Mouse (Mus musculus): ENCODE measurements around the gene Inmt. TPM values are rescaled to one million over a fixed set of nuclear protein-coding genes. Genes with fewer than 3 reads are reported as not detected.

Inmt gene
- polyA plus RNA-seq, 1 experiment = not detected

DNA sequence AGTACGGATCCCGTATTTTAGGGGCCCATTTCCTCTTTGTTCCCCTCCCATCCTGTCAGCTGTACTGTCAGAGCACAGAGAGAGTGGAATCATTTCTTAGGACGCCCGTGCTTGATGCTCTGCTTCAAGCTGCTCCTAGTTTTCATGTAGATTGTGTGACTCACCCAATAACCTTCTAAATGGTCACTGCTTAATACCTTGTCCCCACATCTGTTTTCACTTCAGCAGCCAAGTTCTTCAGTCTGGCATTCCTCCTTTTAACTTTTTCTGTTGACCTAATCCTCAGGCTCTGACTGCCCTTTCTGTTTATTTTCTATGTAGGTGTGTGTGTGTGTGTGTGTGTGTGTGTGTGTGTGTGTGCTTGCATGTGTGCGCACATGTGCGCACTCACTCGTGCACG, 32.9 kb upstream of the Inmt start:
- no peaks in the 10 kb centered on the region for H3K27me3 ChIP-seq (ENCODE audit: control insufficient read depth, insufficient read depth, insufficient read length)

DNA sequence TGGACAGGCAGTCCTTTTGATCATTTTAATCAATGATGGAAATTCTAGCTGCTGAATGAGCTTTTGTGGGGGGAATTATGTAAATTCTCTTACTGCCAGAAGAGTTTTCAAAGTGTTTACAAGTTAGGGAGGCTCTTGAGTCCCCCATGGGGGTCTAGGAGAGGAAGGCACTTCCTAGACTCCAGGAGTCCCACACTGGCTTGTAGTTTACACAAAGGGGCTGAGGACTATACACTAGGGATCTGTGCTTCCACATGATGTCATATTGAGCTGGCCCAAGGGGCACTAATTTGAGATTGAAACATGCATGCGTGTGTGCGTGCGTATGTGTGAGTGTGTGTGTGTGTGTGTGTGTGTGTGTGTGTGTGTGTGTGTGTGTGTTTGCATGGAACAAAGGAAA, 29.1 kb upstream of the Inmt start:
- H3ac ChIP-seq (ENCODE audit: control insufficient read depth, insufficient read length) = no peak overlapping the region
- TF ChIP-seq POLR2AphosphoS2 (IDR thresholded peaks at IDR 0.05; ENCODE audit: insufficient read length, low read depth) (no peak), MAX (IDR thresholded peaks at IDR 0.05; ENCODE audit: low read depth) (no peak), E2F4 (IDR thresholded peaks at IDR 0.05; ENCODE audit: insufficient read depth) (no peak), POLR2A (IDR thresholded peaks at IDR 0.05; ENCODE audit: insufficient read length, low read depth) (no peak), SRF (IDR thresholded peaks at IDR 0.05; ENCODE audit: control insufficient read depth, insufficient read length, low read depth) (no peak), MYOD1 (IDR thresholded peaks at IDR 0.05; ENCODE audit: control insufficient read depth in 1 of 3, insufficient read length in 2 of 3, low read depth in 2 of 3) (no peak), TCF3 (IDR thresholded peaks at IDR 0.05; ENCODE audit: insufficient read length, low read depth) (no peak), MYOG (IDR thresholded peaks at IDR 0.05; ENCODE audit: control insufficient read depth in 1 of 3, insufficient read depth in 1 of 3, insufficient read length in 2 of 3, low read depth in 2 of 3) (no peak), CEBPB (IDR thresholded peaks at IDR 0.05; ENCODE audit: insufficient read depth, poor library complexity, severe bottlenecking) (no peak), REST (IDR thresholded peaks at IDR 0.05; ENCODE audit: insufficient read depth, insufficient read length) (no peak), TCF12 (IDR thresholded peaks at IDR 0.05; ENCODE audit: insufficient read depth, poor library complexity, severe bottlenecking) (no peak), USF1 (IDR thresholded peaks at IDR 0.05; ENCODE audit: low read depth) (no peak)
- no peaks in the 10 kb centered on the region for H3K36me3 ChIP-seq (ENCODE audit: control insufficient read depth, insufficient read depth)

More for the DNA sequence above, 32.9 kb upstream of the Inmt start:
- no peaks in the 10 kb centered on the region for H3K79me2 ChIP-seq (ENCODE audit: control insufficient read depth, insufficient read depth)
- H3K4me2 ChIP-seq (ENCODE audit: low read depth) = no peak overlapping the region
- H3K4me3 ChIP-seq = no peak overlapping the region
- no peaks in the 10 kb centered on the region for H3K36me3 ChIP-seq (ENCODE audit: control insufficient read depth, insufficient read depth)
- no peak overlapping the region for H3ac ChIP-seq (ENCODE audit: control insufficient read depth, insufficient read length)
- TF ChIP-seq E2F4 (IDR thresholded peaks at IDR 0.05; ENCODE audit: insufficient read depth) (no peak), MYOD1 (IDR thresholded peaks at IDR 0.05; ENCODE audit: control insufficient read depth in 1 of 3, insufficient read length in 2 of 3, low read depth in 2 of 3) (no peak), MAX (IDR thresholded peaks at IDR 0.05; ENCODE audit: low read depth) (no peak), POLR2AphosphoS2 (IDR thresholded peaks at IDR 0.05; ENCODE audit: insufficient read length, low read depth) (no peak), USF1 (IDR thresholded peaks at IDR 0.05; ENCODE audit: low read depth) (no peak), POLR2A (IDR thresholded peaks at IDR 0.05; ENCODE audit: insufficient read length, low read depth) (no peak), MYOG (IDR thresholded peaks at IDR 0.05; ENCODE audit: control insufficient read depth in 1 of 3, insufficient read depth in 1 of 3, insufficient read length in 2 of 3, low read depth in 2 of 3) (no peak), TCF3 (IDR thresholded peaks at IDR 0.05; ENCODE audit: insufficient read length, low read depth) (no peak), CEBPB (IDR thresholded peaks at IDR 0.05; ENCODE audit: insufficient read depth, poor library complexity, severe bottlenecking) (no peak), SRF (IDR thresholded peaks at IDR 0.05; ENCODE audit: control insufficient read depth, insufficient read length, low read depth) (no peak), REST (IDR thresholded peaks at IDR 0.05; ENCODE audit: insufficient read depth, insufficient read length) (no peak), TCF12 (IDR thresholded peaks at IDR 0.05; ENCODE audit: insufficient read depth, poor library complexity, severe bottlenecking) (no peak)

DNA sequence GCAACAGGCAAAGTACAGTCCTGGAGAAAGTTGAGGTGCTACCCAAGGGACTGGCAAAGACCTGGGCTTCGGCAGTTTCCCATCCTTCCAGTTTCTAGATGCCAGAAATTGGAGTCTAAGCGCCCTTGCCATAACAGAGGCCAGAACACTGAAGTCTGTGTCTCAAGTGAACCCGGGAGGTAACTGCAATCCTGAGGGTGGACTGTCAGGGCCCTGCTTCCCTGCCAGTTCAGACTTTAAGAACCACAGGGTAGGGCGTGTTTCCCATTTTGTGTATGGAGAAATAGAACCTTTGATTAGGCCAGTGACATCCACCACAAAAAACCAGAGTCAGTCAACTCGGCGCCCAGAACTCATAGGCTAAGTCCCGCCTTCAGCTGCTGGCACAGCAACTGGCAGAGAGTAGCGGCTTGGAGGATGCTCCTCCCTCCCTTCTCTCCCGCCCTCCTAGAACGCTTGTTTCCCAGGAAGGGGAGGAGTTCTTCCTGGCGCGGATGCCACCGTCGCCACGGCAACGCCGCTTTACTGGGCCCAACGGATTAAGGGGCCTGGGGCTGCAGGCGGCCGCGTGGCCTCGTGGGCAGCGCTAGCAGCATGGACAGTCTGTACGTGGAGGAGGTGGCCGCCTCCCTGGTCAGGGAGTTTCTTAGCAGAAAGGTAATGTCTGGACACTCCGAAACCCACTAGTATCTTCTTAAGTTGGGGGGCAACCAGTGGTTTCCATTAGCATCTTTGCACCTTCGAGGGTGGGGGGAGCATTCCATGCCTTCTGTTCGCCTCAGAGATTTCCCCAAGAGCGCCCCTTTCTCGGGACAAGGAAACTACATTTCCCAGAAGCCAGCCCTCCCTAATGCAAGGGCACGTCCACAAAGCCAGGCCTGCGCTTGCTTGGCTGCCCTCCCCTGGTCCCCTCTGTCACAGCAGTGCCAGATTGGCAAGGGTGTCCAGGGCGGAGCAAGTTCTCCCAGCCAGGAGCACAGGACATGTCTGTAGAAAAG, 28.4 kb upstream of the Inmt start, which contains the start of gene Mindy4:
TSS of gene Mindy4 (plus strand) at position 471 of the 998 bp plus-strand sequence.
- Histone ChIP-seq H3K36me3 (ENCODE audit: control insufficient read depth, insufficient read depth) (no peaks in the 10 kb centered on the region), H3K79me2 (ENCODE audit: control insufficient read depth, insufficient read depth) (no peaks in the 10 kb centered on the region), H3ac (ENCODE audit: control insufficient read depth, insufficient read length) (no peak within 1 kb of the TSS), H3K4me3 (peak within 1 kb of the TSS; percentile 37), H3K4me2 (ENCODE audit: low read depth) (peak within 1 kb of the TSS; percentile 91), H3K27me3 (ENCODE audit: control insufficient read depth, insufficient read depth, insufficient read length) (peaks cover 4% of the 10 kb centered on the region)
- TF ChIP-seq MAX (IDR thresholded peaks at IDR 0.05; ENCODE audit: low read depth) = no peak
- peak in 1 of 3 experiments; percentile 65 for TF ChIP-seq MYOG (IDR thresholded peaks at IDR 0.05; ENCODE audit: control insufficient read depth in 1 of 3, insufficient read depth in 1 of 3, insufficient read length in 2 of 3, low read depth in 2 of 3)
- TF ChIP-seq POLR2A (IDR thresholded peaks at IDR 0.05; ENCODE audit: insufficient read length, low read depth) = peak; percentile 20
- peak; percentile 25 for TF ChIP-seq E2F4 (IDR thresholded peaks at IDR 0.05; ENCODE audit: insufficient read depth)
- peak in 2 of 3 experiments; percentile 10 to 54 for TF ChIP-seq MYOD1 (IDR thresholded peaks at IDR 0.05; ENCODE audit: control insufficient read depth in 1 of 3, insufficient read length in 2 of 3, low read depth in 2 of 3)
- no peak for TF ChIP-seq POLR2AphosphoS2 (IDR thresholded peaks at IDR 0.05; ENCODE audit: insufficient read length, low read depth)
- TF ChIP-seq SRF (IDR thresholded peaks at IDR 0.05; ENCODE audit: control insufficient read depth, insufficient read length, low read depth) = no peak

More for the DNA sequence above, 29.1 kb upstream of the Inmt start:
- no peaks in the 10 kb centered on the region for H3K79me2 ChIP-seq (ENCODE audit: control insufficient read depth, insufficient read depth)
- H3K4me2 ChIP-seq (ENCODE audit: low read depth) = peak overlapping the region; percentile 91
- peak overlapping the region; percentile 37 for H3K4me3 ChIP-seq
- peaks cover 2% of the 10 kb centered on the region for H3K27me3 ChIP-seq (ENCODE audit: control insufficient read depth, insufficient read depth, insufficient read length)

DNA sequence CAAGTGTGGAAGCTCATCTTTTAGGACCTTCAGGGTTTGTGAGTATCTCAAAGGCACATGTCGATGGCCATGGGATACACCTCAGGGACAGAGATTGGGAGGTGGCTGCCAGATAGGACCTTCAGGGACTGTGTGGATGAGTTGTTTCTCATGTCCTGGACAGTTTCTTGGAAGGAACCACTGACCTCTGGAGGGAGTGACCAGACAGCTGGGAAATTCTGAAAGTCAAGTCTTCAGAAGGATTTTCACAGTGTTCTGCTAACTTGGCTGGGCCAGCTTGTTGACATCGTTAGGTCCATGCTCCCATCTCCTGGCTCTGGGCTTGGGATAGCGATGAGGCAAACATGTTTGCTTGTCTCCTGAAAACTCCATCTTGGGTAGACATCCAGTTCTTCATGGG, 24.2 kb upstream of the Inmt start:
- Histone ChIP-seq H3ac (ENCODE audit: control insufficient read depth, insufficient read length) (no peak overlapping the region), H3K27me3 (ENCODE audit: control insufficient read depth, insufficient read depth, insufficient read length) (peaks cover 4% of the 10 kb centered on the region), H3K36me3 (ENCODE audit: control insufficient read depth, insufficient read depth) (no peaks in the 10 kb centered on the region), H3K79me2 (ENCODE audit: control insufficient read depth, insufficient read depth) (no peaks in the 10 kb centered on the region), H3K4me3 (no peak overlapping the region), H3K4me2 (ENCODE audit: low read depth) (no peak overlapping the region)
- TF ChIP-seq MYOG (IDR thresholded peaks at IDR 0.05; ENCODE audit: control insufficient read depth in 1 of 3, insufficient read depth in 1 of 3, insufficient read length in 2 of 3, low read depth in 2 of 3) = no peak
- TF ChIP-seq REST (IDR thresholded peaks at IDR 0.05; ENCODE audit: insufficient read depth, insufficient read length) = no peak

Measured in myocyte (in vitro differentiated cells).